In genomic region chr10:70498328-70498727, GRCm38 (mm10) we compare ENCODE assay signal across 28 mouse cellular contexts. TPM values are rescaled to one million over a fixed set of nuclear protein-coding genes. Genes with fewer than 3 reads are reported as not detected.
DNase-seq lines count a peak whose midpoint lies in the region; ATAC-seq lines count a peak whose summit lies in the region.
"Had no signal": no experiment of that assay in that cellular context is flagged by ENCODE, and none has a peak within 500 bp of the region (broad histone marks: within the 10 kb centered on the region; RNA-seq: fewer than 3 reads in every experiment).

No protein-coding gene starts in this region.

- no peak overlapping the region for H3K4me3 ChIP-seq in heart, embryonic 10.5 days
- no peak overlapping the region for H3K4me3 ChIP-seq in heart, embryonic 11.5 days (ENCODE audit: low read depth, low read length)
- H3K4me3 ChIP-seq in midbrain, embryonic 13.5 days (replicated peaks) = no peak overlapping the region
- H3K4me3 ChIP-seq in midbrain, embryonic 14.5 days (replicated peaks; ENCODE audit: low read depth, low read length) = no peak overlapping the region
- H3K4me3 ChIP-seq in hindbrain, embryonic 12.5 days = no peak overlapping the region
- H3K4me3 ChIP-seq: heart, adult 2 months; limb, embryonic 15.5 days; lung, embryonic 15.5 days; megakaryocyte, embryonic 14.5 days; neural tube, embryonic 13.5 days had no signal

- H3K9ac ChIP-seq in heart, embryonic 11.5 days (ENCODE audit: low read depth, low read length) = no peak overlapping the region
- no peak overlapping the region for H3K9ac ChIP-seq in midbrain, embryonic 13.5 days (replicated peaks)
- no peak overlapping the region for H3K9ac ChIP-seq in midbrain, embryonic 14.5 days (replicated peaks; ENCODE audit: low read length)
- H3K9ac ChIP-seq in hindbrain, embryonic 12.5 days = no peak overlapping the region
- H3K9ac ChIP-seq: limb, embryonic 15.5 days; liver, embryonic 14.5 days; lung, embryonic 15.5 days; neural tube, embryonic 13.5 days had no signal

- no peak overlapping the region for H3K4me2 ChIP-seq in heart, embryonic 11.5 days
- H3K4me2 ChIP-seq in midbrain, embryonic 13.5 days (replicated peaks) = no peak overlapping the region
- no peak overlapping the region for H3K4me2 ChIP-seq in midbrain, embryonic 14.5 days (ENCODE audit: low read length)
- no peak overlapping the region for H3K4me2 ChIP-seq in hindbrain, embryonic 12.5 days (replicated peaks)
- H3K4me2 ChIP-seq: limb, embryonic 15.5 days; lung, embryonic 15.5 days; neural tube, embryonic 13.5 days had no signal

- no peaks in the 10 kb centered on the region for H3K27me3 ChIP-seq in heart, embryonic 10.5 days (ENCODE audit: insufficient read depth, poor library complexity, severe bottlenecking)
- no peaks in the 10 kb centered on the region for H3K27me3 ChIP-seq in heart, embryonic 11.5 days (ENCODE audit: control insufficient read depth, insufficient read depth, low read length)
- no peaks in the 10 kb centered on the region for H3K27me3 ChIP-seq in midbrain, embryonic 13.5 days
- H3K27me3 ChIP-seq in midbrain, embryonic 14.5 days (ENCODE audit: control insufficient read depth, insufficient read depth, low read length) = no peaks in the 10 kb centered on the region
- H3K27me3 ChIP-seq in hindbrain, embryonic 12.5 days = no peaks in the 10 kb centered on the region
- H3K27me3 ChIP-seq: CH12.LX; limb, embryonic 15.5 days; lung, embryonic 15.5 days; megakaryocyte, embryonic 14.5 days; neural tube, embryonic 13.5 days; Patski had no signal

- peak; percentile 47 for DNase-seq in heart, embryonic 10.5 days (ENCODE audit: low spot score)
- no peak for DNase-seq in midbrain, embryonic 14.5 days
- DNase-seq in mesoderm, embryonic 11.5 days (ENCODE audit: low read depth, low spot score) = peak; percentile 37
- DNase-seq in cerebellum, adult 11 months = no peak
- DNase-seq: B cell, adult 2 months; cerebellum, adult 18-20 months; cerebellum, postnatal 14 days; gastrocnemius, postnatal 25 days; heart, adult 2 months; heart, postnatal 4 days; kidney, postnatal 25 days; lung, postnatal 36 days; right cerebral cortex, adult 18-20 months; right cerebral cortex, postnatal 4 days; thymus, postnatal 14 days had no signal

- no peak overlapping the region for H3K27ac ChIP-seq in heart, embryonic 10.5 days
- no peak overlapping the region for H3K27ac ChIP-seq in heart, embryonic 11.5 days (ENCODE audit: low read depth, low read length)
- no peak overlapping the region for H3K27ac ChIP-seq in midbrain, embryonic 13.5 days
- no peak overlapping the region for H3K27ac ChIP-seq in midbrain, embryonic 14.5 days (replicated peaks; ENCODE audit: low read depth, low read length)
- no peak overlapping the region for H3K27ac ChIP-seq in hindbrain, embryonic 12.5 days
- H3K27ac ChIP-seq: heart, adult 2 months; limb, embryonic 15.5 days; liver, embryonic 14.5 days; lung, embryonic 15.5 days; neural tube, embryonic 13.5 days had no signal

- H3K4me1 ChIP-seq in heart, embryonic 10.5 days = no peaks in the 10 kb centered on the region
- peaks cover 2% of the 10 kb centered on the region; the same call in 1 of the 2 replicates for H3K4me1 ChIP-seq in heart, embryonic 11.5 days (ENCODE audit: control insufficient read depth, insufficient read depth, low read length)
- H3K4me1 ChIP-seq in midbrain, embryonic 13.5 days (replicated peaks) = peaks cover 15% of the 10 kb centered on the region
- peaks cover 3% of the 10 kb centered on the region; the same call in 1 of the 2 replicates for H3K4me1 ChIP-seq in midbrain, embryonic 14.5 days (ENCODE audit: control insufficient read depth, insufficient read depth, low read length)
- H3K4me1 ChIP-seq in hindbrain, embryonic 12.5 days = peaks cover 9% of the 10 kb centered on the region; the same call in 1 of the 2 replicates
- H3K4me1 ChIP-seq: megakaryocyte, embryonic 14.5 days had no signal

- WGBS in heart, embryonic 10.5 days = 57% methylated on average over 2 of the region's 2 CpGs
- 54% methylated on average over 2 of the region's 2 CpGs for WGBS in heart, embryonic 11.5 days (ENCODE audit: insufficient replicate concordance)
- WGBS in midbrain, embryonic 13.5 days = 50% methylated on average over 2 of the region's 2 CpGs
- WGBS in midbrain, embryonic 14.5 days = 36% methylated on average over 2 of the region's 2 CpGs
- WGBS in hindbrain, embryonic 12.5 days = 48% methylated on average over 2 of the region's 2 CpGs

- H3K9me3 ChIP-seq in heart, embryonic 10.5 days = no peaks in the 10 kb centered on the region
- no peaks in the 10 kb centered on the region for H3K9me3 ChIP-seq in heart, embryonic 11.5 days (replicated peaks; ENCODE audit: control insufficient read depth, low read length)
- peaks cover 3% of the 10 kb centered on the region; the same call in 1 of the 2 replicates for H3K9me3 ChIP-seq in midbrain, embryonic 13.5 days
- H3K9me3 ChIP-seq in midbrain, embryonic 14.5 days (ENCODE audit: control insufficient read depth, low read length) = no peaks in the 10 kb centered on the region
- no peaks in the 10 kb centered on the region for H3K9me3 ChIP-seq in hindbrain, embryonic 12.5 days (replicated peaks)
- H3K9me3 ChIP-seq: limb, embryonic 15.5 days; lung, embryonic 15.5 days; neural tube, embryonic 13.5 days had no signal

- no peak for ATAC-seq in heart, embryonic 11.5 days (replicated peaks; ENCODE audit: insufficient number of reproducible peaks, low FRiP score, low TSS enrichment)
- ATAC-seq in midbrain, embryonic 13.5 days = peak; percentile 43; the same call in 1 of the 2 replicates
- no peak for ATAC-seq in midbrain, embryonic 14.5 days (ENCODE audit: low FRiP score, low TSS enrichment)
- peak; percentile 39; the same call in 1 of the 2 replicates for ATAC-seq in hindbrain, embryonic 12.5 days (ENCODE audit: low FRiP score)
- ATAC-seq: forebrain, embryonic 16.5 days; intestine, embryonic 16.5 days; Patski had no signal

- peaks cover 3% of the 10 kb centered on the region; the same call in 1 of the 2 replicates for H3K36me3 ChIP-seq in heart, embryonic 10.5 days
- no peaks in the 10 kb centered on the region for H3K36me3 ChIP-seq in heart, embryonic 11.5 days (ENCODE audit: control insufficient read depth, insufficient read depth, low read length)
- H3K36me3 ChIP-seq in midbrain, embryonic 13.5 days = peaks cover 6% of the 10 kb centered on the region
- H3K36me3 ChIP-seq in midbrain, embryonic 14.5 days (ENCODE audit: control insufficient read depth, insufficient read depth, low read length) = no peaks in the 10 kb centered on the region; the same call in 1 of the 2 replicates
- no peaks in the 10 kb centered on the region for H3K36me3 ChIP-seq in hindbrain, embryonic 12.5 days
- H3K36me3 ChIP-seq: G1E; limb, embryonic 15.5 days; lung, embryonic 15.5 days; neural tube, embryonic 13.5 days had no signal

RNA-seq across cellular contexts. Expression of gene Fam13c, which starts 58.0 kb away (rescaled TPM):
- polyA plus RNA-seq in heart, embryonic 10.5 days (2016; fragmentation: Nextera tagmentation; extraction: Ambion mirVana) = 5.6 and 6.8 TPM in 2 replicates
- polyA plus RNA-seq in heart, embryonic 11.5 days (2014; fragmentation: Nextera tagmentation; extraction: Ambion mirVana) = 8.2 TPM in 2 replicates
- 31.1 and 31.5 TPM in 2 replicates for polyA plus RNA-seq in midbrain, embryonic 13.5 days (2015; fragmentation: Nextera tagmentation; extraction: Ambion mirVana)
- polyA plus RNA-seq in midbrain, embryonic 14.5 days (2014; fragmentation: Nextera tagmentation; extraction: Ambion mirVana) = 31.3 and 33.6 TPM in 2 replicates
- polyA plus RNA-seq in hindbrain, embryonic 12.5 days (2016; fragmentation: Nextera tagmentation; extraction: Ambion mirVana) = 22.1 and 23.7 TPM in 2 replicates
- polyA plus RNA-seq: G1E had no signal

Comparison
In these comparisons a context has a peak if more than half of its experiments do, and no peak if none do; other contexts are left out.
1. ATAC-seq: peak in midbrain, embryonic 13.5 days (single experiment) and hindbrain, embryonic 12.5 days (single experiment); none in heart, embryonic 11.5 days (single experiment) and midbrain, embryonic 14.5 days (single experiment).
2. DNase-seq: peak in heart, embryonic 10.5 days (single experiment) and mesoderm, embryonic 11.5 days (single experiment); none in midbrain, embryonic 14.5 days (single experiment) and cerebellum, adult 11 months (single experiment).